Mouse (Mus musculus) erythroblast, embryonic 14.5 days (primary cell): ENCODE data around the gene Elobl.

Source experiments
- GATA1 ChIP-seq: IDR thresholded peaks from 2 replicates; pipeline ENCODE4 v1.6.1; 2012; ENCODE audit warnings: low read length, inconsistent platforms, mixed read lengths
- TAL1 ChIP-seq: IDR thresholded peaks from 3 replicates; pipeline ENCODE4 v1.6.1; 2012; ENCODE audit warnings: low read length, inconsistent platforms, mixed read lengths

- TF ChIP-seq GATA1 (no peak), TAL1 (no peak)
These were observed 17.8 kb downstream of the Elobl start for GRCm38 (mm10) chr11:88948896-88949295.
